Comparison of ENCODE assay signal across 8 mouse cellular contexts in genomic region chr16:32164396-32165027, GRCm38 (mm10). TPM values are rescaled to one million over a fixed set of nuclear protein-coding genes. Genes with fewer than 3 reads are reported as not detected.
DNase-seq lines count a peak whose midpoint lies in the region; ATAC-seq lines count a peak whose summit lies in the region.

No protein-coding gene starts in this region.

- 64% methylated on average over 19 of the region's 19 CpGs for WGBS in heart, embryonic 11.5 days (ENCODE audit: insufficient replicate concordance)
- WGBS in hindbrain, embryonic 13.5 days = 79% methylated on average over 19 of the region's 19 CpGs
- 56% methylated on average over 19 of the region's 19 CpGs for WGBS in lung, embryonic 15.5 days
- WGBS in stomach, embryonic 15.5 days = 63% methylated on average over 19 of the region's 19 CpGs

- peak overlapping the region; percentile 47 for H3K4me3 ChIP-seq in heart, embryonic 11.5 days (ENCODE audit: low read depth, low read length)
- H3K4me3 ChIP-seq in brown adipose tissue, adult 24 weeks (ENCODE audit: insufficient read depth, low read depth, low read length) = peak overlapping the region; percentile 91
- H3K4me3 ChIP-seq in hindbrain, embryonic 13.5 days = peak overlapping the region; percentile 35
- peak overlapping the region; percentile 44 for H3K4me3 ChIP-seq in lung, embryonic 15.5 days
- peak overlapping the region; percentile 40 for H3K4me3 ChIP-seq in stomach, embryonic 15.5 days (replicated peaks)

- DNase-seq in heart, adult 8-10 months (ENCODE audit: low spot score) = no peak
- DNase-seq in gastrocnemius, postnatal 25 days = no peak
- no peak for DNase-seq in left cerebral cortex, postnatal 10 days (ENCODE audit: extremely low spot score in 1 of 2, low spot score in 2 of 2)

- peaks cover 6% of the 10 kb centered on the region; the same call in 1 of the 2 replicates for H3K4me1 ChIP-seq in heart, embryonic 11.5 days (ENCODE audit: control insufficient read depth, insufficient read depth, low read length)
- H3K4me1 ChIP-seq in brown adipose tissue, adult 24 weeks (ENCODE audit: control insufficient read depth, insufficient read depth, insufficient read length, low read length) = peaks cover 4% of the 10 kb centered on the region; the same call in 1 of the 2 replicates
- peaks cover 10% of the 10 kb centered on the region for H3K4me1 ChIP-seq in hindbrain, embryonic 13.5 days (replicated peaks)
- peaks cover 6% of the 10 kb centered on the region; the same call in 1 of the 2 replicates for H3K4me1 ChIP-seq in lung, embryonic 15.5 days
- no peaks in the 10 kb centered on the region; the same call in 1 of the 2 replicates for H3K4me1 ChIP-seq in stomach, embryonic 15.5 days

- no peaks in the 10 kb centered on the region for H3K36me3 ChIP-seq in heart, embryonic 11.5 days (ENCODE audit: control insufficient read depth, insufficient read depth, low read length)
- no peaks in the 10 kb centered on the region for H3K36me3 ChIP-seq in hindbrain, embryonic 13.5 days
- H3K36me3 ChIP-seq in lung, embryonic 15.5 days = no peaks in the 10 kb centered on the region
- H3K36me3 ChIP-seq in stomach, embryonic 15.5 days = no peaks in the 10 kb centered on the region

- no peak overlapping the region for H3K27ac ChIP-seq in heart, embryonic 11.5 days (ENCODE audit: low read depth, low read length)
- peak overlapping the region; percentile 96 for H3K27ac ChIP-seq in brown adipose tissue, adult 24 weeks (replicated peaks; ENCODE audit: low read depth, low read length)
- no peak overlapping the region for H3K27ac ChIP-seq in hindbrain, embryonic 13.5 days
- H3K27ac ChIP-seq in lung, embryonic 15.5 days = peak overlapping the region; percentile 41
- no peak overlapping the region for H3K27ac ChIP-seq in stomach, embryonic 15.5 days

- no peak for ATAC-seq in heart, embryonic 11.5 days (replicated peaks; ENCODE audit: insufficient number of reproducible peaks, low FRiP score, low TSS enrichment)
- ATAC-seq in hindbrain, embryonic 13.5 days (ENCODE audit: low FRiP score) = no peak
- no peak for ATAC-seq in lung, embryonic 15.5 days (ENCODE audit: borderline replicate concordance, extremely low read depth, low FRiP score, low TSS enrichment)
- ATAC-seq in stomach, embryonic 15.5 days (ENCODE audit: insufficient read depth, low FRiP score, low read depth) = no peak

- H3K27me3 ChIP-seq in heart, embryonic 11.5 days (ENCODE audit: control insufficient read depth, insufficient read depth, low read length) = no peaks in the 10 kb centered on the region
- peaks cover 20% of the 10 kb centered on the region for H3K27me3 ChIP-seq in hindbrain, embryonic 13.5 days
- H3K27me3 ChIP-seq in lung, embryonic 15.5 days = 0 out of 2 replicates have a peak, but pooled peaks cover 5% of the 10 kb centered on the region
- H3K27me3 ChIP-seq in stomach, embryonic 15.5 days (replicated peaks) = 0 out of 2 replicates have a peak, but pooled peaks cover 3% of the 10 kb centered on the region

- peak overlapping the region; percentile 87 for H3K4me2 ChIP-seq in heart, embryonic 11.5 days
- H3K4me2 ChIP-seq in hindbrain, embryonic 13.5 days = peak overlapping the region; percentile 65
- H3K4me2 ChIP-seq in lung, embryonic 15.5 days = peak overlapping the region; percentile 64
- H3K4me2 ChIP-seq in stomach, embryonic 15.5 days = peak overlapping the region; percentile 66; the same call in 1 of the 2 replicates

- H3K9ac ChIP-seq in heart, embryonic 11.5 days (ENCODE audit: low read depth, low read length) = no peak overlapping the region
- H3K9ac ChIP-seq in hindbrain, embryonic 13.5 days = peak overlapping the region; percentile 70; the same call in 1 of the 2 replicates
- H3K9ac ChIP-seq in lung, embryonic 15.5 days = peak overlapping the region; percentile 49
- H3K9ac ChIP-seq in stomach, embryonic 15.5 days = no peak overlapping the region

- no peaks in the 10 kb centered on the region for H3K9me3 ChIP-seq in heart, embryonic 11.5 days (replicated peaks; ENCODE audit: control insufficient read depth, low read length)
- H3K9me3 ChIP-seq in hindbrain, embryonic 13.5 days = no peaks in the 10 kb centered on the region
- H3K9me3 ChIP-seq in lung, embryonic 15.5 days = no peaks in the 10 kb centered on the region
- H3K9me3 ChIP-seq in stomach, embryonic 15.5 days = no peaks in the 10 kb centered on the region

- intact Hi-C loops in left cerebral cortex, postnatal 10 days (cut with DNase I) = no loop called here

RNA-seq across cellular contexts. Expression of gene Nrros, which starts 0.9 kb away (rescaled TPM):
- polyA plus RNA-seq in heart, embryonic 11.5 days (2014; fragmentation: Nextera tagmentation; extraction: Ambion mirVana) = 5.9 and 6.6 TPM in 2 replicates
- 1 to 10 TPM; 3.5 to 4.6 (median 3.5) TPM for total RNA-seq in heart, adult 8-10 months (2022)
- 3.3 and 6.0 TPM in 2 replicates for polyA plus RNA-seq in brown adipose tissue, adult 24 weeks (2012; ENCODE audit: insufficient read depth, insufficient read length, missing spikeins)
- polyA plus RNA-seq in hindbrain, embryonic 13.5 days (2015; fragmentation: Nextera tagmentation; extraction: Ambion mirVana) = 7.3 and 8.8 TPM in 2 replicates
- polyA plus RNA-seq in lung, embryonic 15.5 days (2015; fragmentation: Nextera tagmentation; extraction: Ambion mirVana) = 39.6 and 45.8 TPM in 2 replicates
- 16.3 and 19.5 TPM in 2 replicates for polyA plus RNA-seq in stomach, embryonic 15.5 days (2015; fragmentation: Nextera tagmentation; extraction: Ambion mirVana)
- 1 to 10 TPM; 1.9 to 2.5 TPM for total RNA-seq in gastrocnemius, postnatal 25 days (2021)
- 10 to 100 TPM in 1 of 2 experiments, 1 to 10 TPM in 1; 7.3 to 10.3 TPM for total RNA-seq in left cerebral cortex, postnatal 10 days (2021)

RNA-seq across cellular contexts. Expression of gene Bex6, which starts 15.1 kb away (rescaled TPM):
- polyA plus RNA-seq in heart, embryonic 11.5 days (2014; fragmentation: Nextera tagmentation; extraction: Ambion mirVana) = 0.42 TPM in 1 of 2 replicates, not detected in the other
- not detected for total RNA-seq in heart, adult 8-10 months (2022)
- not detected in 2 replicates for polyA plus RNA-seq in brown adipose tissue, adult 24 weeks (2012; ENCODE audit: insufficient read depth, insufficient read length, missing spikeins)
- polyA plus RNA-seq in hindbrain, embryonic 13.5 days (2015; fragmentation: Nextera tagmentation; extraction: Ambion mirVana) = not detected in 2 replicates
- polyA plus RNA-seq in lung, embryonic 15.5 days (2015; fragmentation: Nextera tagmentation; extraction: Ambion mirVana) = 0.20 and 0.36 TPM in 2 replicates
- 0.30 and 0.33 TPM in 2 replicates for polyA plus RNA-seq in stomach, embryonic 15.5 days (2015; fragmentation: Nextera tagmentation; extraction: Ambion mirVana)
- total RNA-seq in gastrocnemius, postnatal 25 days (2021) = not detected
- not detected for total RNA-seq in left cerebral cortex, postnatal 10 days (2021)

Comparison
In these comparisons a context has a peak if more than half of its experiments do, and no peak if none do; other contexts are left out.
1. H3K27ac ChIP-seq: peak in brown adipose tissue, adult 24 weeks (single experiment) and lung, embryonic 15.5 days (single experiment); none in heart, embryonic 11.5 days (single experiment), hindbrain, embryonic 13.5 days (single experiment) and stomach, embryonic 15.5 days (single experiment).
2. H3K4me3 ChIP-seq: peak in every context shown above with its lines; median percentile 91 in brown adipose tissue, adult 24 weeks; 47 in heart, embryonic 11.5 days; 44 in lung, embryonic 15.5 days; 40 in stomach, embryonic 15.5 days; 35 in hindbrain, embryonic 13.5 days.
3. H3K9ac ChIP-seq: peak in hindbrain, embryonic 13.5 days (single experiment) and lung, embryonic 15.5 days (single experiment); none in heart, embryonic 11.5 days (single experiment) and stomach, embryonic 15.5 days (single experiment).
4. Peak in every context shown above with its lines, with median percentiles within 50 percentile points of each other: H3K4me2 ChIP-seq.